Mouse (Mus musculus) megakaryocyte, embryonic 14.5 days (primary cell): ENCODE data around the gene Fthl17a.

Experiments
- FLI1 ChIP-seq: IDR thresholded peaks from 2 replicates; pipeline ENCODE4 v1.6.1; 2012; ENCODE audit warnings: low read length, inconsistent platforms, mixed read lengths
- GATA1 ChIP-seq: IDR thresholded peaks from 3 replicates; pipeline ENCODE4 v1.6.1; 2012; ENCODE audit warnings: mixed read lengths, low read length, inconsistent platforms, borderline replicate concordance

GRCm38 (mm10) chrX:85289846-85290245 lies 40.4 kb downstream of the Fthl17a start:
- TF ChIP-seq GATA1 (no peak), FLI1 (no peak)
